Mouse (Mus musculus) adrenal gland, adult (tissue): ENCODE data around the gene Mink1.

Source experiments
- DNase-seq, 2 experiments: peaks; one replicate each; pipeline ENCODE4 v3.0.0; 2022 to 2023; ENCODE audit warnings: low spot score in 1 of 2; ENCODE audit not compliant: inconsistent age in 2 of 2

Mink1 gene

DNA sequence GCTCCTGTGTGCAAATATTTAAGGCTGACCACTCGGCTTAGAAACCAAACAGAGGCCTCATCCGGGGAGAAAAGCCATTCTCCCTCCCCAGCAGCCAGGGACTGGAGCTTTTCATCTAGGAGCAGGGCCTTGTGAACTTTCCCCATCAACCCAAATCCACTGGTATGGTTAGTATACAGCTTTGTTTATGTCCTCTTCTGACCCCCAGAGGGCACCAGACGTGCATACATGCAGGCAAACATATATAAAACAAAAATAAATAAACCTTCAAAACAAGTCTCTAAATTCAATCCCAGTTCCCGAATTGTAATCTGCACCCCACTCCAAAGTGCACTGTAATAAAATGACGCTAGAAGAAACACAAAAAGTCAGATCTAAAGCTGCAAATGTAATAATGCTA, 66.9 kb downstream of the Mink1 start:
- peak in 1 of 2 experiments; percentile 50 for DNase-seq

GRCm38 (mm10) chr11:70630129-70630528, 67.4 kb downstream of the Mink1 start:
- DNase-seq, result no peak

GRCm38 (mm10) chr11:70635601-70636000, 72.9 kb downstream of the Mink1 start:
- DNase-seq, result no peak

DNA sequence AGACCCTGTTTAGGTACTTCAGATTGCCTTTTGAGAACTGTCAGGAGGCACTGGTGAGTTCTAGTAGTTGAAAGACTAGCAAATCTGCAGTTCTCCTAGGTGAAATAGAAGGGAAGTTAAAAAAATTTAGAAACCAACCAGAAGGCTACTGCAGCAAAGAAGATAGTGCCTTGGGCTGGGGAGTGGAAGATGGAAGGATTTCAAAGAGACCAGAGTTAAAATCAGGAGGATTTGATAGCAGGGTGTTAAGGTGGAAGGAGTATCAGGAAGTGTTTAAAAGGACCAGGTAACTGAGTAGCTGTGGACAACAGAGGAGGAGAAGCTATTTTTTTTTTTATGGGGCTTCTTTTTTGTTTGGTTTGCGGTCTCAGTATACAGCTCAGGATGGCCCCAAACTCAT, 75.1 kb downstream of the Mink1 start:
- DNase-seq, result no peak

GRCm38 (mm10) chr11:70638293-70638692, 75.6 kb downstream of the Mink1 start:
- no peak for DNase-seq

- no peak for DNase-seq
These were observed 76.1 kb downstream of the Mink1 start, which contains the start of gene Gp1ba for GRCm38 (mm10) chr11:70638714-70639278. Gene Gp1ba (plus strand): TSS chr11:70639122.

DNA sequence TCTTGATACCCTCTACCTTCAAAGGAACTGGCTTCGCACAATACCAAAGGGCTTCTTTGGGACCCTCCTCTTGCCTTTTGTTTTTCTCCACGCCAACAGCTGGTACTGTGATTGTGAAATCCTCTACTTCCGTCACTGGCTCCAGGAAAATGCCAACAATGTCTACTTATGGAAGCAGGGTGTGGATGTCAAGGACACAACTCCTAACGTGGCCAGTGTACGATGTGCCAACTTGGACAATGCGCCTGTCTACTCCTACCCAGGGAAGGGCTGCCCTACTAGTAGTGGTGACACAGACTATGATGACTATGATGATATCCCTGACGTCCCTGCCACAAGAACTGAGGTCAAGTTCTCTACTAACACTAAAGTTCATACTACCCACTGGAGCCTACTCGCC, 77.3 kb downstream of the Mink1 start:
- DNase-seq, result peak; percentile 27 to 66

GRCm38 (mm10) chr11:70641241-70641640, 78.6 kb downstream of the Mink1 start:
- no peak for DNase-seq

- no peak for DNase-seq
These were observed 80.4 kb downstream of the Mink1 start for GRCm38 (mm10) chr11:70643051-70643450.

GRCm38 (mm10) chr11:70644564-70645103, 82.0 kb downstream of the Mink1 start:
- peak in 1 of 2 experiments; percentile 36 for DNase-seq

DNA sequence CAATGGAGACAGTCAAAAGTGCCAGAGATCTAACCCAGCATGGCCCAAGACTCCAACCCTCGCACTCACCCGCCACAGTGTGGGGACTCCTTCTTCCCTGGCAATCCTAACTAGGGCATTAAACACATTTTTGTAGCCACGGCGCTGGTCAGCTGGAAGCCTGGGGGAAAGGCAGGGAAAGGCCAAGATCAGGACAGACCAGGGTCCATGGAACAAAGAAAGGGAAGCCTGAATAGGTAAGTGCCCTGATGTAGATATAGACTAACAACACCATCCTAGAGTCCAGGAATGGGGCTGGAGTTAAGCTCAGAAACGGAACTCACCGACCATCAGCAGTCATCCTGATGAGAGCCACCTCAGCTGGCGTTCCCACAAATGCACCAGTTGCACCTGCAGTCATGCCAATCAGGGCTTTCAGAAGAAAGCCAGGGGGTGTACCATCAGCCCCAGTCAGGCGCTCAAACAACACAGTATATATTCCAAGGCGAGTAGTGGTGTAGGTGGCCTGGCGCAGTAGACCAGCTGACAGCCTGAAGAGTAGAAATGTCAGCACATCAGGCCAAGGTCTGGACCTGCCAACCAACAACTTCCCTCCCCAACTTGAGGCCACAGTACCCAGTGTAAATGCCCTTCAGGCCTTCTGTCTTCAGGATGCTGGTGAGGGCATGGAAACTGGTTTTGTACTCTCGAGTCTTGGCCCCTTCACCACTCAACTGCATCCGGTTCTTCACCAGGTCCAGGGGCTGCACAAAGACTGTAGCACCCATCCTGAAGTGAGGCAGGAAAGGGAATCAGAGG, 83.0 kb downstream of the Mink1 start:
- peak; percentile 22 to 71 for DNase-seq

GRCm38 (mm10) chr11:70646259-70646555, 83.5 kb downstream of the Mink1 start:
- peak in 1 of 2 experiments; percentile 46 for DNase-seq

DNA sequence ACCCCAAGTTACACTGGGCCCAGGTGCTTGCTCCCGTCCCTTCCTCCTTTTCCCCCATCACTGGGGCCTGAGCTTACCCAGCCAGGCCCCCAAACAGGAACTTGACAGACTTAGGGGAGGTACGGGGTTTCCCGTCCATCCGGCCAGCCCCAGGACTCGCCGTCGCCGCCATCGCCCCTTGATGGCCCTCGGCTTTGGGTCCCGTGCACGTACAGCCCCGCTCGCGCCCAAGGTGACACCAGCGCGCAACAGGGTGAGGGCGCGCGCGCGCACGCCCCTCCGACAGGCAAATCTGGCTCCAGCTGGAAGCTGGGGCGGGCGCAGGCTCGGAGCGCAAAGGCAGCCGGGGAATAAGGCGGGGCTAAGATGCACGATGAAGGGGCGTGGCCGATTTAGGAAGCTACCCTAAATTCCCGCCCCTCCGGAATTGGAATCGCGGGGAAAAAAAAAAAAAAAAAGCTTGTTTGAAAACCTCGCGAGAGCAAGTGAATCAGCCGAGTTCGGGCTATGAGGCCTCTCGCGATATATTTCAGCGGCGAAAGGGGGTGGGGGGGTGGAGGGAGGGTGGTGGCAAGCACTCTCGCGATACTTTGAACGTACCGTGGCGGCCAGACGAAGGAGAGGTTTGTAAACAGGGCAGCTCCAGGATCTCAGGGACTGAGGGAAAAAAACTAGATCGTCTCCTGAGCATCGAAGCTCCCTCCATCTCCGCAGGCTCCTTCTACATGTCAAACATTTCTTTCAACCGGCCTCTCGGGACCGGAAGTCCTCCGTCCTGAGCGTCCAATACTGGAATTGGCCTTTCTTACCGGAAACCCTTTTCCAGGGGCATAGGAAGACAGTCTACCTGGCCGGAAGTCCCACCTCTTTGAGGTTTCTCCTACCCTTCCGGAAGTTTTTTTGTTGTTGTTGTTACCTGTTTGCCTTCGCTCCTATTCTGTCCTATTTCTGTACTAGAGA, 84.3 kb downstream of the Mink1 start, which contains the start of the genes Rnf167 and Slc25a11:
TSS of gene Rnf167 (plus strand) at position 545 of the 960 bp plus-strand sequence.
TSS of gene Slc25a11 (minus strand) at position 789 of the 960 bp plus-strand sequence.
- peak; percentile 97 to 98 for DNase-seq

- DNase-seq, result peak; percentile 63 to 86
These were observed 85.2 kb downstream of the Mink1 start for GRCm38 (mm10) chr11:70647716-70648420.

DNA sequence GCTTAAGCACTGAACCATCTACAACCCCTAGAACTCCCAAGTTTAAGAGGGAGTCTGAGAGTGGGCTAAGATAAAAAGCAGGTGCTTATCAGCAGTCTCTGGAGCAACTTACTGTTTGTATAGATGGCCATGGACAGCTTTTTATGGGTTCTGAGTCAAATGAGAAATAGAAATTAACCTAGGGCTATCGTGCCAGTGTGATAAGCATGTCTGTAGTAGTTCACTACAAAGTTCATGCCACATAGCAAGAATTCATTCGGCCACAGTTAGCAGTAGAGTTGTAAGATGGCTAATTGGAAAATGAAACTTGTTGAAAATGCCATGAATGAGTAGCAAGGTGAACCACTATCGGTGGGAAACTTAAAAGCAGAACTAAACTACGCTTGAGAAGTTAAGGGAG, 85.8 kb downstream of the Mink1 start:
- DNase-seq, result peak in 1 of 2 experiments; percentile 52

GRCm38 (mm10) chr11:70649185-70649734, 86.6 kb downstream of the Mink1 start:
- DNase-seq, result peak in 1 of 2 experiments; percentile 23

- peak; percentile 34 to 63 for DNase-seq
These were observed 87.9 kb downstream of the Mink1 start for GRCm38 (mm10) chr11:70650322-70651175.

- DNase-seq, result peak; percentile 73 to 83
These were observed 88.7 kb downstream of the Mink1 start for GRCm38 (mm10) chr11:70651391-70651790.
